Mouse (Mus musculus): Measurements from ENCODE around the gene Gm4756. TPM values are rescaled to one million over a fixed set of nuclear protein-coding genes. Genes with fewer than 3 reads are reported as not detected.
A peak's percentile ranks its signal among the peaks of the same experiment; 100 is the strongest.

Gene Gm4756
- polyA plus RNA-seq, 1 experiment, result 10.6 TPM

DNA sequence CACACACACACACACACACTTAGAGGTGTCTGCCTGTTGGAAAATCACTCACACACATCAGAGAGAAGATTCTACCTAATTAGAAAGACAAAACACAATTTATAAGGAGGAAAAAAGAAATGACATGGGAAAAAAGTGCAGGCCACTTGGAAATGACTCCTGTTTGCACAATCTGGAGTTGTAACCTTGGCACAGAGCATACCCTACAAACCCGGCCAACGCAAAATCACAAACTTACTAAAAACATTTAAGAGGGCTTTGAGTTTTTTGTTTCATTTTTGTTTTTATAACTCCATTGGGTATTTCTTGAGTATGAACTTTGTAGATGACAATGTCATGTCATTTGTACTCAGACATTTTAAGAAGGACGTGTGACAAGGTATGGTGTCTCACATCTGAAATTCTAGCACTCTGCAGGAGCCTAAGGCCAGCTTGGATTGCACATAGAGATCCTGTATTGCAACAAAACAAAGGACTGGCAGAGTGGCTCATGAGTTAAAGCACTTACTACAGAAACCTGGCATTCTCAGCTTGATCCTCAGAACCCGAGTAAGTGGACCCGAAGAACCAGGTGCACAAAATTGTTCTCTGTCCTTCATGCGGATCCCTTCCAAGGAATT, 22.2 kb upstream of the Gm4756 start:
- Histone ChIP-seq H3K36me3 (ENCODE audit: control insufficient read depth, insufficient read depth, low read length, poor library complexity, severe bottlenecking) (no peaks in the 10 kb centered on the region), H3K27me3 (ENCODE audit: control insufficient read depth, insufficient read depth, low read length, poor library complexity, severe bottlenecking) (no peaks in the 10 kb centered on the region), H3K4me3 (ENCODE audit: low read depth, low read length) (no peak overlapping the region), H3K9me3 (replicated peaks; ENCODE audit: control insufficient read depth, insufficient read depth, low read length, poor library complexity, severe bottlenecking) (peaks cover 16% of the 10 kb centered on the region), H3K27ac (ENCODE audit: insufficient read depth, low read length) (no peak overlapping the region), H3K9ac (ENCODE audit: low read depth, poor library complexity, severe bottlenecking) (no peak overlapping the region), H3K4me1 (ENCODE audit: control insufficient read depth, insufficient read depth, low read length) (peaks cover 1% of the 10 kb centered on the region)
- no peak for TF ChIP-seq POLR2A (IDR thresholded peaks at IDR 0.05; ENCODE audit: insufficient read depth, low read length)
- no peak for TF ChIP-seq EP300 (IDR thresholded peaks at IDR 0.05; ENCODE audit: insufficient read depth, low read depth, low read length)
- no peak for TF ChIP-seq CTCF (IDR thresholded peaks at IDR 0.05; ENCODE audit: low read depth, low read length)

DNA sequence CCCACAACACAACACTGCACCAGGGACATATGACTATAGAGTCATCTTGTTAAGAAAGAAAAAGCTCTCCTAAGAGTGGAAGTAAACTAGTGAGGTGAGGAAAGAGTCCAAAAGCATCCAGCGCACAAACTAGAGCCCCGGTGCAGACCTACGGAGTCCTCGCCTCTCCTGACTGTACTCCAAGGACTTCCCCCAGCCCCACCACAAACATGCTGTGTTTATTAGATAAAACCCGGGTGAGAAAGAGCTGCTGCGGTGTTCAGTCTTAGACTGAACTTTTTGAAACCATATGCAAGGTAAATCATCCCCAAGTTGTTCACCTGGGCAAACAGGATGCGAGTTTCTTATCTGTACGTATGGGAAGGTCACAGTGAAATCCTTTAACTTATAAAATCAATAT, 21.5 kb upstream of the Gm4756 start:
- Histone ChIP-seq H3K4me3 (ENCODE audit: low read depth, low read length) (no peak overlapping the region), H3K27me3 (ENCODE audit: control insufficient read depth, insufficient read depth, low read length, poor library complexity, severe bottlenecking) (no peaks in the 10 kb centered on the region), H3K9me3 (replicated peaks; ENCODE audit: control insufficient read depth, insufficient read depth, low read length, poor library complexity, severe bottlenecking) (peaks cover 16% of the 10 kb centered on the region), H3K36me3 (ENCODE audit: control insufficient read depth, insufficient read depth, low read length, poor library complexity, severe bottlenecking) (no peaks in the 10 kb centered on the region), H3K4me1 (ENCODE audit: control insufficient read depth, insufficient read depth, low read length) (peaks cover 1% of the 10 kb centered on the region), H3K9ac (ENCODE audit: low read depth, poor library complexity, severe bottlenecking) (no peak overlapping the region), H3K27ac (ENCODE audit: insufficient read depth, low read length) (no peak overlapping the region)
- no peak for TF ChIP-seq CTCF (IDR thresholded peaks at IDR 0.05; ENCODE audit: low read depth, low read length)
- TF ChIP-seq EP300 (IDR thresholded peaks at IDR 0.05; ENCODE audit: insufficient read depth, low read depth, low read length), result no peak
- no peak for TF ChIP-seq POLR2A (IDR thresholded peaks at IDR 0.05; ENCODE audit: insufficient read depth, low read length)

GRCm38 (mm10) chr12:72667868-72668469, 18.5 kb upstream of the Gm4756 start:
- H3K36me3 ChIP-seq (ENCODE audit: control insufficient read depth, insufficient read depth, low read length, poor library complexity, severe bottlenecking), result no peaks in the 10 kb centered on the region
- no peak overlapping the region for H3K9ac ChIP-seq (ENCODE audit: low read depth, poor library complexity, severe bottlenecking)
- TF ChIP-seq EP300 (IDR thresholded peaks at IDR 0.05; ENCODE audit: insufficient read depth, low read depth, low read length) (no peak), CTCF (IDR thresholded peaks at IDR 0.05; ENCODE audit: low read depth, low read length) (no peak), POLR2A (IDR thresholded peaks at IDR 0.05; ENCODE audit: insufficient read depth, low read length) (no peak)
- no peak overlapping the region for H3K27ac ChIP-seq (ENCODE audit: insufficient read depth, low read length)
- no peak overlapping the region for H3K4me3 ChIP-seq (ENCODE audit: low read depth, low read length)
- peaks cover 1% of the 10 kb centered on the region for H3K4me1 ChIP-seq (ENCODE audit: control insufficient read depth, insufficient read depth, low read length)
- H3K27me3 ChIP-seq (ENCODE audit: control insufficient read depth, insufficient read depth, low read length, poor library complexity, severe bottlenecking), result no peaks in the 10 kb centered on the region
- H3K9me3 ChIP-seq (replicated peaks; ENCODE audit: control insufficient read depth, insufficient read depth, low read length, poor library complexity, severe bottlenecking), result peaks cover 16% of the 10 kb centered on the region

GRCm38 (mm10) chr12:72666015-72666414, 16.6 kb upstream of the Gm4756 start:
- Histone ChIP-seq H3K9ac (ENCODE audit: low read depth, poor library complexity, severe bottlenecking) (no peak overlapping the region), H3K36me3 (ENCODE audit: control insufficient read depth, insufficient read depth, low read length, poor library complexity, severe bottlenecking) (no peaks in the 10 kb centered on the region), H3K4me1 (ENCODE audit: control insufficient read depth, insufficient read depth, low read length) (peaks cover 1% of the 10 kb centered on the region), H3K27me3 (ENCODE audit: control insufficient read depth, insufficient read depth, low read length, poor library complexity, severe bottlenecking) (no peaks in the 10 kb centered on the region), H3K9me3 (replicated peaks; ENCODE audit: control insufficient read depth, insufficient read depth, low read length, poor library complexity, severe bottlenecking) (peaks cover 16% of the 10 kb centered on the region), H3K27ac (ENCODE audit: insufficient read depth, low read length) (no peak overlapping the region; the same call in 1 of the 2 replicates), H3K4me3 (ENCODE audit: low read depth, low read length) (no peak overlapping the region)
- TF ChIP-seq CTCF (IDR thresholded peaks at IDR 0.05; ENCODE audit: low read depth, low read length), result no peak
- TF ChIP-seq EP300 (IDR thresholded peaks at IDR 0.05; ENCODE audit: insufficient read depth, low read depth, low read length), result no peak
- TF ChIP-seq POLR2A (IDR thresholded peaks at IDR 0.05; ENCODE audit: insufficient read depth, low read length), result no peak

DNA sequence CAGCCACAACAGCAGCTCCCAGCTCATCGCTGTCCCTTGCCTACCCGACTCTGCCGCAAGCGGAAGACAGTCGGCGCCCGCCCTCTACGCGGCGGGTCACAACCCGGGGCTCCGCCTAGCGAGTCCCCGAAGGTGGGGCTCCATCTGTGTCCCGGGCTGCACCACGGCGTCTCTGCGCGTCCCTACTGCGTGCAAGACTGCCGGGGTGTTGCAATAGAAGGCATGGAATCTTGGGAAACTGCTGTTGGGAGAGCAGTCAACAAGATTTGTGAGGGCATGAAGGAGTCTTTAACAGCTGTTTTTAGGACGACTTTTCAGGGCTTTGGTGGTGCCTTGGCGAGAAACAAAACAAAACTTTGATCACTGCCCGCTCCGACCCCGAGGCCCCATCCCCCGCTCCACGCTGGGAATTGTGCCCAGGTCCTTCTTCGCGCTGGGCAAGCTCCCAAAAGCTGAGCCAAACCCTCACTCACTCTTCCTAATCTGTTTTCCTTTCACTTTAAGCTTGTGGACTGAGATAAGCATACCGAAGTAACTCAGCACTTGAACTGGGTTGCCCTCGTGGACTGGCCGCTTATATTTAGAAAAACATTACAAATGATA, 15.4 kb upstream of the Gm4756 start, which contains the start of gene Dhrs7:
Dhrs7 (minus strand) TSS at position 175 of the 603 bp plus-strand sequence.
- Histone ChIP-seq H3K4me3 (ENCODE audit: low read depth, low read length) (peak within 1 kb of the TSS; percentile 70), H3K4me1 (ENCODE audit: control insufficient read depth, insufficient read depth, low read length) (peaks cover 1% of the 10 kb centered on the region), H3K27me3 (ENCODE audit: control insufficient read depth, insufficient read depth, low read length, poor library complexity, severe bottlenecking) (no peaks in the 10 kb centered on the region), H3K27ac (ENCODE audit: insufficient read depth, low read length) (peak within 1 kb of the TSS; percentile 94), H3K36me3 (ENCODE audit: control insufficient read depth, insufficient read depth, low read length, poor library complexity, severe bottlenecking) (no peaks in the 10 kb centered on the region), H3K9ac (ENCODE audit: low read depth, poor library complexity, severe bottlenecking) (peak within 1 kb of the TSS; percentile 35), H3K9me3 (replicated peaks; ENCODE audit: control insufficient read depth, insufficient read depth, low read length, poor library complexity, severe bottlenecking) (peaks cover 15% of the 10 kb centered on the region)
- peak; percentile 53 for TF ChIP-seq POLR2A (IDR thresholded peaks at IDR 0.05; ENCODE audit: insufficient read depth, low read length)
- TF ChIP-seq EP300 (IDR thresholded peaks at IDR 0.05; ENCODE audit: insufficient read depth, low read depth, low read length), result peak; percentile 60; the same call in 1 of the 2 replicates
- TF ChIP-seq CTCF (IDR thresholded peaks at IDR 0.05; ENCODE audit: low read depth, low read length), result no peak

Data from ES-Bruce4 (cell line).